20 mouse cellular contexts compared by ENCODE assay signal in genomic region chr5:29560667-29561066, GRCm38 (mm10). TPM values are rescaled to one million over a fixed set of nuclear protein-coding genes. Genes with fewer than 3 reads are reported as not detected.
A peak's percentile ranks its signal among the peaks of the same experiment; 100 is the strongest.
DNase-seq lines count a peak whose midpoint lies in the region; ATAC-seq and TF ChIP-seq lines count a peak whose summit lies in the region.
"Had no signal": no experiment of that assay in that cellular context is flagged by ENCODE, and none has a peak within 500 bp of the region (broad histone marks: within the 10 kb centered on the region; RNA-seq: fewer than 3 reads in every experiment).

No protein-coding gene starts in this region.

- H3K27ac ChIP-seq in kidney, adult 2 months (ENCODE audit: insufficient read depth, low read depth, low read length) = no peak overlapping the region
- H3K27ac ChIP-seq: hindbrain, postnatal 0 days; limb, embryonic 15.5 days had no signal

- H3K36me3 ChIP-seq in kidney, adult 2 months (ENCODE audit: control insufficient read depth, insufficient read depth, low read length) = no peaks in the 10 kb centered on the region
- H3K36me3 ChIP-seq: limb, embryonic 15.5 days had no signal

- no peaks in the 10 kb centered on the region for H3K4me1 ChIP-seq in kidney, adult 2 months (ENCODE audit: control insufficient read depth, insufficient read depth, low read length)
- H3K4me1 ChIP-seq: limb, embryonic 15.5 days had no signal

- no peaks in the 10 kb centered on the region for H3K27me3 ChIP-seq in kidney, adult 2 months (replicated peaks; ENCODE audit: control insufficient read depth, insufficient read depth, low read length)
- H3K27me3 ChIP-seq: limb, embryonic 15.5 days had no signal

- no peak overlapping the region for H3K4me3 ChIP-seq in kidney, adult 2 months (ENCODE audit: insufficient read depth, low read depth, low read length)
- H3K4me3 ChIP-seq: limb, embryonic 15.5 days; myocyte had no signal

- TF ChIP-seq CTCF in kidney, adult 2 months (conservative IDR thresholded peaks at IDR 0.05; ENCODE audit: insufficient read depth, insufficient read length, low read depth, low read length) = peak; percentile 39

- DNase-seq in kidney, adult 2 months = no peak
- no peak for DNase-seq in kidney, adult 9 months
- DNase-seq in thymus, postnatal 25 days = peak; percentile 8
- no peak for DNase-seq in thymus, adult 18-20 months
- peak; percentile 26 for DNase-seq in NIH3T3 (ENCODE audit: low read depth)
- peak; percentile 18 for DNase-seq in naive thymus-derived CD4-positive, alpha-beta T cell, adult 2 months (ENCODE audit: low read depth)
- DNase-seq in kidney, adult 18-20 months = no peak
- DNase-seq: adrenal gland, postnatal 25 days; cerebellum, postnatal 25 days; gastrocnemius, postnatal 14 days; heart, postnatal 36 days; kidney, postnatal 14 days; layer of hippocampus, adult 9-11 months; lung, postnatal 36 days; spleen, adult 18-20 months had no signal

- 86% methylated on average over 2 of the region's 2 CpGs for whole genome bisulfite sequencing in kidney, adult 2 months

- no peak for ATAC-seq in cerebellum, adult (ENCODE audit: insufficient number of reproducible peaks, low FRiP score, low TSS enrichment)
- ATAC-seq: forebrain, embryonic 16.5 days; hindbrain, postnatal 0 days had no signal

- no peak for TF ChIP-seq POLR2A in kidney, adult 2 months (IDR thresholded peaks at IDR 0.05; ENCODE audit: low read depth, low read length)

RNA-seq across cellular contexts. Expression of gene Ube3c, which starts 8.4 kb away (rescaled TPM):
- polyA plus RNA-seq in kidney, adult 2 months (2012; rRNA removed) = 15.0 and 16.7 TPM in 2 replicates

Comparison
In these comparisons a context has a peak if more than half of its experiments do, and no peak if none do; other contexts are left out.
1. DNase-seq: peak in thymus, postnatal 25 days (single experiment), NIH3T3 (single experiment) and naive thymus-derived CD4-positive, alpha-beta T cell, adult 2 months (single experiment); none in kidney, adult 2 months (single experiment), kidney, adult 9 months (single experiment), thymus, adult 18-20 months (0 of 2) and kidney, adult 18-20 months (single experiment).